Mouse (Mus musculus) thymus, adult 2 months (tissue): Measurements from ENCODE around the gene Dach1.

Source experiments
- CTCF ChIP-seq: fragments of 200-500 bp; IDR thresholded peaks from 2 replicates; pipeline ENCODE4 v1.5.1; 2012; ENCODE audit warnings: mild to moderate bottlenecking, control low read depth, low read length, moderate library complexity, borderline replicate concordance; ENCODE audit not compliant: control insufficient read depth, poor library complexity, insufficient read depth; ENCODE audit errors: extremely low read depth
- POLR2A ChIP-seq: fragments of 200-500 bp; IDR thresholded peaks from 2 replicates; pipeline ENCODE4 v1.6.1; 2012; ENCODE audit warnings: mild to moderate bottlenecking, low read length, control low read depth, moderate library complexity; ENCODE audit not compliant: control insufficient read depth, poor library complexity, insufficient read depth; ENCODE audit errors: extremely low read depth

DNA sequence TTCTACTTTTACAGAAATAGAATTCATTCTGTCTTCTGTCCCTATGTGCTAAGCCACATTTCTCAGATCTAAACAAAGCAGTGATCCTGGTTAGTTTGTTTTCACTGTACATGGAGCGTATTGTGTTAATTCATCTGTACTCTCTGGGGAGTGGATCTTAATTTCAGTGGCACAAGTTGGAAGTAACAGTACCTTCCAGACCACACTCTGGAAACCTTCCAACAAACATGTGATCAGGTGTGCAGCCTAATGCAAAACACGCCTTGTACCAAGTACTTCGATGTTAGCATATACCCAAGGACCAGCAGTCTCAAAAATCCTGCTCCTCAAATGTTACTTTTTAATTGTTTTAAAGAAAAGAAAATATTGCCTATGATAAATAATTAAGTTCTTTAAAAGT, 121.9 kb downstream of the Dach1 start:
- TF ChIP-seq CTCF: no peak
- no peak for TF ChIP-seq POLR2A
